Mouse (Mus musculus): ENCODE results near the gene Spaca7. TPM values are rescaled to one million over a fixed set of nuclear protein-coding genes. Genes with fewer than 3 reads are reported as not detected.

The Spaca7 gene
- 3.1 TPM for polyA plus RNA-seq (2014; fragmentation: Illumina TruSeq; extraction: RNeasy Lipid Tissue Mini Kit (QIAGEN cat#74804); ENCODE audit: low read depth, low replicate concordance)

DNA sequence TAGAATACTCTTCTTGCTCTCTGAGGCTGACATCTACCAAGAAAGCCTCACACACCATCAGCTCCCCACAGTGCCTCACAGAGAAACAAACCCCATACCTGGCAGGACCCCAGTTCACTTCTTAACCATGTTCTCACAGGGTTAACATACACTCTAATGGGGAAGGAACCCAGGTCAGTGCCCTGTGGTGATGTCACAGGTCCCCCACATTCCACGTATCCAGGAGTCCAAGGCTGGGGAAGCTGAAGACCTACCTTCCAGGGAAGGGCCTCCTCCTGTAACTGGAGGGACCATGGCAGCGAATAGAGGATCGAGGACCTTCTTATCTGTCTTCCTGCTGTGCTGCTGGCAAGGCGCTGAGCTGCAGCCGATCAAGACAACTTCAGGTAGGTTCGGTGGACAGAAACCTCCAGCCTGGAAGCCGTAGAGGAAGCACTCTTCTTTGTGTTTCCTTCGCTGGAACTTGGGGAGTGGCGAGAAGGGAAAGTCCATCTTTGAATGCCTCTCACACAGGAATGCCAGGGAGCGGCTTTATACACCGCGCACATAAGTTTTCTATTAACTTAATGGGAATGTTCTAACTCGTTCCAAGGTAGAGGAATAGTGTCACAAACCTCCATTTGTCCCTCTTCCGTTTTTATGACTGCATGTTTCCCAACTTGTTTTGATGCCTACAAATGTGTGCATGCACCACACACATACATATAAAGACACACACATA, at the start of gene Spaca7:
TSS of gene Spaca7 (plus strand) at position 216 of the 721 bp plus-strand sequence.

Other genes with a start within 250 kb of the Spaca7 start
- gene Sox1, start 177.7 kb upstream of the Spaca7 start, polyA plus RNA-seq (2014; fragmentation: Illumina TruSeq; extraction: RNeasy Lipid Tissue Mini Kit (QIAGEN cat#74804); ENCODE audit: low read depth, low replicate concordance), result not detected
- 29.7 TPM for gene Tubgcp3, start 99.2 kb downstream of the Spaca7 start, polyA plus RNA-seq (2014; fragmentation: Illumina TruSeq; extraction: RNeasy Lipid Tissue Mini Kit (QIAGEN cat#74804); ENCODE audit: low read depth, low replicate concordance)
- 115 TPM for gene Atp11a, start 184.0 kb downstream of the Spaca7 start, polyA plus RNA-seq (2014; fragmentation: Illumina TruSeq; extraction: RNeasy Lipid Tissue Mini Kit (QIAGEN cat#74804); ENCODE audit: low read depth, low replicate concordance)